In genomic region chr3:136802595-136802994, GRCm38 (mm10) we compare ENCODE assay signal across 12 mouse cellular contexts.
DNase-seq lines count a peak whose midpoint lies in the region; TF ChIP-seq lines count a peak whose summit lies in the region.
"Had no signal": no experiment of that assay in that cellular context is flagged by ENCODE, and none has a peak within 500 bp of the region (broad histone marks: within the 10 kb centered on the region; RNA-seq: fewer than 3 reads in every experiment).

No protein-coding gene starts in this region.

- TF ChIP-seq POLR2A in cerebellum, adult 2 months (IDR thresholded peaks at IDR 0.05; ENCODE audit: borderline replicate concordance, insufficient read depth, low read length): no peak

- TF ChIP-seq CTCF in layer of hippocampus, adult 2 months (conservative IDR thresholded peaks at IDR 0.05): no peak
- no peak for TF ChIP-seq CTCF in cerebellum, adult 2 months (IDR thresholded peaks at IDR 0.05; ENCODE audit: borderline replicate concordance, insufficient read depth, low read depth, low read length)

- peaks cover 5% of the 10 kb centered on the region; the same call in 1 of the 2 replicates for H3K4me1 ChIP-seq in cerebellum, adult 2 months (ENCODE audit: control insufficient read depth, insufficient read depth, low read length)
- H3K4me1 ChIP-seq: embryonic facial prominence, embryonic 12.5 days; forebrain, embryonic 15.5 days had no signal

- H3K4me3 ChIP-seq in layer of hippocampus, adult 2 months: no peak overlapping the region
- H3K4me3 ChIP-seq in cerebellum, adult 2 months (replicated peaks; ENCODE audit: insufficient read depth, low read depth, low read length): no peak overlapping the region
- H3K4me3 ChIP-seq: embryonic facial prominence, embryonic 12.5 days; forebrain, embryonic 15.5 days had no signal

- 13% methylated on average over 4 of the region's 4 CpGs for WGBS in cerebellum, adult 2 months

- no peak for DNase-seq in layer of hippocampus, adult 2 months (ENCODE audit: low spot score in 2 of 2)
- no peak for DNase-seq in layer of hippocampus, adult 9-10 months (ENCODE audit: low spot score)
- peak; percentile 60 to 72 for DNase-seq in cerebellum, adult 2 months
- peak; percentile 5 for DNase-seq in forelimb bud, embryonic 11.5 days (ENCODE audit: low read depth, low spot score)
- DNase-seq in heart, postnatal 4 days: peak; percentile 62
- DNase-seq in urinary bladder, postnatal 36 days (ENCODE audit: low spot score in 2 of 2): no peak
- no peak for DNase-seq in urinary bladder, postnatal 10 days (ENCODE audit: low spot score)
- DNase-seq: lung, embryonic 14.5 days; thymus, adult 18-20 months had no signal

- H3K27me3 ChIP-seq in cerebellum, adult 2 months (ENCODE audit: control insufficient read depth, insufficient read depth, low read length): no peaks in the 10 kb centered on the region
- H3K27me3 ChIP-seq: embryonic facial prominence, embryonic 12.5 days; forebrain, embryonic 15.5 days had no signal

- 0 out of 2 replicates have a peak overlapping the region, but pooled peaks have one; percentile 39 for H3K27ac ChIP-seq in layer of hippocampus, adult 2 months
- H3K27ac ChIP-seq in cerebellum, adult 2 months (ENCODE audit: insufficient read depth, low read length): no peak overlapping the region
- H3K27ac ChIP-seq: embryonic facial prominence, embryonic 12.5 days; forebrain, embryonic 15.5 days; kidney, postnatal 0 days had no signal

Comparison
In these comparisons a context has a peak if more than half of its experiments do, and no peak if none do; other contexts are left out.
1. DNase-seq: peak in cerebellum, adult 2 months (2 of 2), forelimb bud, embryonic 11.5 days (single experiment) and heart, postnatal 4 days (single experiment); none in layer of hippocampus, adult 2 months (0 of 2), layer of hippocampus, adult 9-10 months (single experiment), urinary bladder, postnatal 36 days (0 of 2) and urinary bladder, postnatal 10 days (single experiment).